Mouse (Mus musculus) heart, postnatal 0 days (tissue): ENCODE measurements at regions not wholly inside any gene's neighbourhood (a gene's known extent, or its start where the extent isn't known, plus 50 kb on each side); places are given as distances from the start of the nearest gene placed in this dataset.

ENCODE experiments used
- CTCF ChIP-seq: IDR thresholded peaks from 2 replicates; pipeline ENCODE4 v1.5.1; 2016; ENCODE audit warnings: antibody characterized with exemption, control low read depth, low read depth
- EP300 ChIP-seq: IDR thresholded peaks from 2 replicates; pipeline ENCODE4 v1.6.1; 2016; ENCODE audit warnings: antibody characterized with exemption, low read depth

- TF ChIP-seq CTCF (no peak), EP300 (no peak)
Measured at GRCm38 (mm10) chr15:94067721-94068120, 397.5 kb downstream of the Adamts20 start.
